Mouse (Mus musculus) heart, adult 2 months (tissue): ENCODE measurements at regions not wholly inside any gene's neighbourhood (a gene's known extent, or its start where the extent isn't known, plus 50 kb on each side); places are given as distances from the start of the nearest gene placed in this dataset.

Experiments used
- DNase-seq, 2 experiments: peaks; one replicate each; pipeline ENCODE4 v3.0.0; 2021
- H3K27ac ChIP-seq: fragments of 200-600 bp; 2 replicates; pipeline ENCODE4 v1.8.1; 2022
- H3K27me3 ChIP-seq: fragments of 200-500 bp; 2 replicates; pipeline ENCODE4 v1.6.1; 2012; ENCODE audit warnings: mild to moderate bottlenecking, low read length, inconsistent platforms, mixed read lengths; ENCODE audit not compliant: control insufficient read depth, insufficient read depth
- H3K36me3 ChIP-seq: fragments of 200-500 bp; 2 replicates; pipeline ENCODE4 v1.6.1; 2012; ENCODE audit warnings: low read length, inconsistent platforms; ENCODE audit not compliant: control insufficient read depth, insufficient read depth
- H3K4me1 ChIP-seq: fragments of 200-500 bp; 2 replicates; pipeline ENCODE4 v1.6.1; 2011; ENCODE audit warnings: low read length; ENCODE audit not compliant: control insufficient read depth, insufficient read depth
- H3K4me3 ChIP-seq: fragments of 200-600 bp; 2 replicates; pipeline ENCODE4 v1.8.1; 2022
- H3K79me2 ChIP-seq: fragments of 200-500 bp; replicated peaks from 2 replicates; pipeline ENCODE4 v1.6.1; 2012; ENCODE audit warnings: mild to moderate bottlenecking, inconsistent platforms, low read length, moderate library complexity, mixed read lengths; ENCODE audit not compliant: control insufficient read depth, insufficient read depth
- H3K9ac ChIP-seq: fragments of 200-500 bp; 2 replicates; pipeline ENCODE4 v1.6.1; 2012; ENCODE audit warnings: low read depth, mild to moderate bottlenecking, control low read depth, inconsistent platforms, low read length, mixed read lengths
- CTCF ChIP-seq: fragments of 200-600 bp; IDR thresholded peaks from 2 replicates; pipeline ENCODE4 v1.8.1; 2022; ENCODE audit warnings: antibody characterized with exemption, mild to moderate bottlenecking, moderate library complexity
- EP300 ChIP-seq: fragments of 200-500 bp; IDR thresholded peaks from 2 replicates; pipeline ENCODE4 v1.6.1; 2011; ENCODE audit warnings: low read depth, low read length, control low read depth; ENCODE audit not compliant: insufficient read depth
- POLR2A ChIP-seq: fragments of 200-500 bp; IDR thresholded peaks from 2 replicates; pipeline ENCODE4 v1.6.1; 2011; ENCODE audit warnings: mild to moderate bottlenecking, low read depth, low read length, control low read depth; ENCODE audit not compliant: insufficient read depth
- WGBS: fragments of 180-500 bp; shearing (Covaris S2); methylation state at CpG from one replicate; pipeline ENCODE4 v1.1.7; 2018; 5-methylcytosine and 5-hydroxymethylcytosine counted together
- intact Hi-C: fragments of 180-260 bp; cut with DNase I; formaldehyde crosslinking; loops from one replicate; pipeline ENCODE4 v1.15.1; 2025

DNA sequence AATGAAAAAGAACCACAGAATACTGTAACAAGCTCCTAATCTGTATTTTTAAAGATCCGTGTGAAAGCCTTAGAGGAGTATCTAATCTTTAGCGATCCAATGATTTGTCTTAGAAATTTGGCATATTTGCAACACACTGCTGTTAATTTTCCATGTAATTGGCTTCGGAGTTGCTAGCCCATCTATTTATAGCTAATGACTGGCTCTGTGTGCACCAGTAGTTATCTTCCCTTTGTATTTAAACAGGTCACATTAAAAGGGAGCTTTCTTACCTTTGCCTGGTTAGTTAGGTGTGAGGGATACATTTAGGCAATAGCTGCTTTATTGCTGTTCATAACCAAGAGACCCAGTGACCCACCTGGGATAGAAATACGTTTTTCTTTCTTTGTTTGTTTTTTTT is 256.3 kb upstream of the Mme start:
- no peak for TF ChIP-seq POLR2A
- TF ChIP-seq EP300 = no peak
- no peak for TF ChIP-seq CTCF
- Histone ChIP-seq H3K36me3 (no peaks in the 10 kb centered on the region), H3K4me1 (no peaks in the 10 kb centered on the region), H3K4me3 (no peak overlapping the region), H3K9ac (no peak overlapping the region), H3K27ac (no peak overlapping the region), H3K27me3 (no peaks in the 10 kb centered on the region), H3K79me2 (no peaks in the 10 kb centered on the region)
- DNase-seq = no peak
- intact Hi-C loops = no loop called here
- 43% methylated on average over 4 of the region's 4 CpGs for WGBS

DNA sequence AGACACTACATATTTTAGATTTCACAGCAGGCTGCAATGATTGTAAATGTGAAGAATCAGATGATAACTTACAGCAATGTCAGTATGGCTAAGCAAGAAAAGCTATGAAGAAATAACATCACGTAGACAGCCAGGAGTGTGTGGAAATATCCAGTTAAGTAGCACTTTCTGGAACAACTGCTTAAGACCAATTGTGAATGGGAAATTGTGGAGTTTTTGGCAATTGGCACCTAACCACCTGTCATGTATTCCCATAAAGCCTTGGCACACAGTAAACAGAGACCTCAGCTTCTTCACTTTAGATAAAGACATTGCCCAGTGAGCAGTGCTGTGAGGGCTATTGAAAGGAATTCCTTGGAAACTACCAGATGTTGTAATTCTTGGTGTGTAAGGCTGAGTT is 264.4 kb upstream of the Mme start:
- intact Hi-C loops = no loop called here
- TF ChIP-seq EP300 = no peak
- TF ChIP-seq POLR2A = no peak
- TF ChIP-seq CTCF = no peak
- Histone ChIP-seq H3K36me3 (no peaks in the 10 kb centered on the region), H3K27ac (no peak overlapping the region), H3K9ac (no peak overlapping the region), H3K4me1 (no peaks in the 10 kb centered on the region), H3K4me3 (no peak overlapping the region), H3K27me3 (no peaks in the 10 kb centered on the region), H3K79me2 (no peaks in the 10 kb centered on the region)
- 85% methylated on average over 1 of the region's 1 CpGs for WGBS
- DNase-seq = no peak

DNA sequence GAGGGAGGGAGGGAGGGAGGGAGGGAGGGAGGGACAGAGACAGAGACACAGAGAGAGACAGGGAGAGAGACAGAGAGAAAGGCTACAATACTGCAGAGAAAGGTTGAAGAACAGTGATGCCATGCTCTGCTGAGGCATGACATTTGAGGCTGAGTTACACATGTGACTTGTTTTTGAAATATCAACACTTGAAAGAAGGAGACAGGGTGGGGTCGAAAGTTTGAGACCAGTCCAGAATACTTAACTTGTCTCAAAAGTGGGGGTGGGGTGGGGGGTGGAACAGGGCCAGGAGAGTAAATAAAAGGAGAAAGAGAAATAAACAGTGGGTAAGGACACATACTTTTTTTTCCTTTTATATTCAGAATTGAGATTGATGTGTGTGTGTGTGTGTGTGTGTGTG is 278.1 kb upstream of the Mme start:
- no peak overlapping the region for H3K27ac ChIP-seq
- no peaks in the 10 kb centered on the region for H3K36me3 ChIP-seq
- H3K79me2 ChIP-seq = no peaks in the 10 kb centered on the region
- H3K27me3 ChIP-seq = no peaks in the 10 kb centered on the region
- WGBS = 42% methylated on average over 1 of the region's 1 CpGs
- intact Hi-C loops = no loop called here
- no peaks in the 10 kb centered on the region for H3K4me1 ChIP-seq
- no peak overlapping the region for H3K4me3 ChIP-seq
- no peak overlapping the region for H3K9ac ChIP-seq
- TF ChIP-seq CTCF (no peak), EP300 (no peak), POLR2A (no peak)
- no peak for DNase-seq

DNA sequence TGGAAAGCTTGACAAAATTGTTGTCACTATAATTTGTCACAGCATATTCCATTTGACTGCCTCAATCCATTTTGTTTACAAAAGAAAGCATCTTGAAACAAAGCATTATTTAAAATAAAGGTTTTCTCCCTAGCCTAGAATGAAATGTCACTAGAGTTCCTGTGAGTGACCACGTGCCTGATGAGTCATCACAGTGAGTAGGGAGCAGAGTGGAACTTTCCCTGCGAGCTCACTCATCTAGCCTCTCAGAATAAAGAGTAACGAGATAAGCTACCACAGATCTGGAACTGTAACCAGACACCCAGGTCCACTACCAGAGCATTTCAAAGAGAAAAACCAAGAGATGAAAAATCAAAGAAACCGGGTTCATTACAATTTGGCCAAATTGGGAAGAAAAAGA is 278.7 kb upstream of the Mme start:
- H3K4me1 ChIP-seq = no peaks in the 10 kb centered on the region
- no peak overlapping the region for H3K27ac ChIP-seq
- H3K79me2 ChIP-seq = no peaks in the 10 kb centered on the region
- 9% methylated on average over 4 of the region's 4 CpGs for whole genome bisulfite sequencing
- H3K9ac ChIP-seq = no peak overlapping the region
- H3K4me3 ChIP-seq = no peak overlapping the region
- no peaks in the 10 kb centered on the region for H3K27me3 ChIP-seq
- TF ChIP-seq EP300 (no peak), POLR2A (no peak), CTCF (no peak)
- no peak for DNase-seq
- intact Hi-C loops = no loop called here
- H3K36me3 ChIP-seq = no peaks in the 10 kb centered on the region

DNA sequence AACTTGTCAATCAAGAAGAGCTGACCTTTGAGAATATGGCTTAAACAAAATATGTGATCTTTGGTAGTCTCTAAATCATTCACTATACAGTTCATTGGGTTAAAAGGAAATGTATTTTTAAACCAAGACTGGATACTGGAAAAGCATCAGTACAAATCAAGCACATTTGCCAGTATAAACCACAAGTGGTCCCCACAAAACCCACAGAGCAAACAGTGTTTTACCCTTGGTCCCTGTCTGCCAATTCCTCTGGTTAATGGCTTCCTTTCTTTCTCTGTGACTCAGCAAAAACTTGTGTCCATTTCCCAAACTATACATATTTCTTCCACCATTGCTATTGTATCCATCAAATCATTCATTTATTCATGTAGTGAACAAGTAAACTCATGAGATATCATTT is 296.0 kb upstream of the Mme start:
- no peak overlapping the region for H3K4me3 ChIP-seq
- H3K9ac ChIP-seq = no peak overlapping the region

DNA sequence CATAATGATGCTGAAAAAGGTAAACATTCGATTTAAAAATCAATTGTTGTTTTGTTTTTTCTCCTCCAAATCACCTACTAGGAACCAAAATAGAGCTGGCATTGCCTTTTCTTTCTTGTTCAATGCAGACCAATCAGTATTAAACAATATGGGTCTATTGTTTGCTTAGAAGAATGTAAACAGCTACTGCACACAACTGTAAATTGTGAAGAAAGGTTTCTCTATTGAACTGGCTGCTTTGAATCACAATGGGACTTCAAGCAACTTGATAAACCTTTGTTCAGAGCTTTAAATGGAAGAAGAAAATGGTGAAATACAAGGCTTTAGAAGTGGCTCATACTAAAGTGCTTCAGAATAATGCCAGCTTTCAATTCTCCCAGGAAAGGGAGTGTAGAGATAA is 302.7 kb upstream of the Mme start:
- Histone ChIP-seq H3K79me2 (no peaks in the 10 kb centered on the region), H3K27ac (no peak overlapping the region), H3K4me1 (no peaks in the 10 kb centered on the region), H3K27me3 (no peaks in the 10 kb centered on the region), H3K9ac (no peak overlapping the region), H3K36me3 (no peaks in the 10 kb centered on the region), H3K4me3 (no peak overlapping the region)
- TF ChIP-seq CTCF (no peak), POLR2A (no peak), EP300 (no peak)
- 62% methylated on average over 1 of the region's 1 CpGs for WGBS
- intact Hi-C loops = no loop called here
- no peak for DNase-seq

More for the DNA sequence above, 296.0 kb upstream of the Mme start:
- Histone ChIP-seq H3K27me3 (no peaks in the 10 kb centered on the region), H3K4me1 (no peaks in the 10 kb centered on the region), H3K79me2 (no peaks in the 10 kb centered on the region), H3K36me3 (no peaks in the 10 kb centered on the region), H3K27ac (no peak overlapping the region)
- intact Hi-C loops = no loop called here
- no peak for TF ChIP-seq CTCF
- no peak for TF ChIP-seq POLR2A
- no peak for TF ChIP-seq EP300
- no peak for DNase-seq
